Mouse (Mus musculus) liver, adult 2 months (tissue): Measurements from ENCODE around the gene Lima1. TPM values are rescaled to one million over a fixed set of nuclear protein-coding genes. Genes with fewer than 3 reads are reported as not detected.

ENCODE experiments used
- DNase-seq: peaks from one replicate; pipeline ENCODE4 v3.0.0-alpha.2; 2011; ENCODE audit warnings: low read depth, low spot score; ENCODE audit errors: extremely low read depth
- H3K27ac ChIP-seq: fragments of 200-500 bp; replicated peaks from 2 replicates; pipeline ENCODE4 v1.5.1; 2012; ENCODE audit warnings: low read depth, mild to moderate bottlenecking, control low read depth, inconsistent platforms, low read length; ENCODE audit not compliant: insufficient read depth
- H3K27me3 ChIP-seq: fragments of 200-500 bp; 2 replicates; pipeline ENCODE4 v1.6.1; 2012; ENCODE audit warnings: mild to moderate bottlenecking, moderate library complexity, low read length, inconsistent platforms; ENCODE audit not compliant: control insufficient read depth, insufficient read depth
- H3K36me3 ChIP-seq: fragments of 200-500 bp; 2 replicates; pipeline ENCODE4 v1.6.1; 2012; ENCODE audit warnings: low read length, inconsistent platforms; ENCODE audit not compliant: control insufficient read depth, insufficient read depth
- H3K4me1 ChIP-seq: fragments of 200-500 bp; 2 replicates; pipeline ENCODE4 v1.6.1; 2011; ENCODE audit warnings: low read length; ENCODE audit not compliant: control insufficient read depth, insufficient read depth
- H3K4me3 ChIP-seq: fragments of 200-500 bp; 2 replicates; pipeline ENCODE4 v1.5.1; 2011; ENCODE audit warnings: low read depth, mild to moderate bottlenecking, control low read depth, low read length, moderate library complexity; ENCODE audit not compliant: insufficient read depth
- H3K79me2 ChIP-seq: fragments of 200-500 bp; 2 replicates; pipeline ENCODE4 v1.6.1; 2012; ENCODE audit warnings: inconsistent platforms, mild to moderate bottlenecking, low read length, moderate library complexity; ENCODE audit not compliant: control insufficient read depth, insufficient read depth
- H3K9ac ChIP-seq: fragments of 200-500 bp; 2 replicates; pipeline ENCODE4 v1.6.1; 2012; ENCODE audit warnings: low read depth, mild to moderate bottlenecking, control low read depth, inconsistent platforms, low read length
- CTCF ChIP-seq: fragments of 200-500 bp; IDR thresholded peaks from 2 replicates; pipeline ENCODE4 v1.5.1; 2011; ENCODE audit warnings: low read depth, low read length, control low read depth
- POLR2A ChIP-seq: fragments of 200-500 bp; IDR thresholded peaks from 2 replicates; pipeline ENCODE4 v1.6.1; 2011; ENCODE audit warnings: low read length, control low read depth; ENCODE audit not compliant: insufficient read depth; ENCODE audit errors: extremely low read depth
- WGBS: fragments of 180-500 bp; shearing (Covaris S2); methylation state at CpG from one replicate; pipeline ENCODE4 v1.1.7; 2018; 5-methylcytosine and 5-hydroxymethylcytosine counted together
- polyA plus RNA-seq: library from polyadenylated mRNA; depleted of rRNA; stranded (reverse); fragments of >200 nt; gene quantifications from 2 replicates; pipeline ENCODE4 v1.2.3, GENCODE M21; 2012
- total RNA-seq: library from RNA; depleted of rRNA; stranded (reverse); fragments of >200 nt; gene quantifications from 2 replicates; pipeline ENCODE4 v1.2.3, GENCODE M21; 2014

The Lima1 gene
- total and polyA plus RNA-seq, 2 experiments = 11.2 to 28.9 TPM

DNA sequence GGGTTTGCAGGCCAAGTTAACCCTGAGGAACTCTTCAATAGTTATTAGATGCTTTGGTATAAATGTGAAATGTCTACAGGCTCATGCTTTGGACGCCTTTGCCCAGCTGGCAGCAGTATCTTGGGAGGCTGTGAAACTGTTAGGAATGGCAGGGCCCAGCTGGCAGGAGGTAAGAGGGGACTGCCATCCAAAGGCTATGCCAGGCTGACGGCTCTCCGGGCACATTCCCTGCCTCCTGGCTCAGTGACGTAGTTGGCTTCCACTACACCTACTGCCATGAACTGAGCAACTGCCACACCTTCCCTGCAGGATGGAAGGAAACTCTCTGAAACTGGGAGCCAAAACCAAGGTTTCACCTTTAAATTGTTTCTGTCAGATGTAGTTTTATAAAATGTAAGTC is 135.0 kb downstream of the Lima1 start:
- H3K27ac ChIP-seq = no peak overlapping the region
- H3K79me2 ChIP-seq = no peaks in the 10 kb centered on the region
- H3K4me1 ChIP-seq = no peaks in the 10 kb centered on the region
- no peak for TF ChIP-seq POLR2A
- no peak for TF ChIP-seq CTCF
- H3K4me3 ChIP-seq = no peak overlapping the region
- 86% methylated on average over 4 of the region's 4 CpGs for WGBS
- H3K36me3 ChIP-seq = no peaks in the 10 kb centered on the region
- no peak for DNase-seq
- H3K27me3 ChIP-seq = no peaks in the 10 kb centered on the region
- H3K9ac ChIP-seq = no peak overlapping the region

GRCm38 (mm10) chr15:99736675-99737074 is 138.6 kb downstream of the Lima1 start:
- Histone ChIP-seq H3K4me1 (no peaks in the 10 kb centered on the region), H3K27me3 (no peaks in the 10 kb centered on the region), H3K27ac (no peak overlapping the region), H3K79me2 (no peaks in the 10 kb centered on the region), H3K9ac (no peak overlapping the region), H3K36me3 (no peaks in the 10 kb centered on the region), H3K4me3 (no peak overlapping the region)
- DNase-seq = no peak
- TF ChIP-seq CTCF (no peak), POLR2A (no peak)
- 88% methylated on average over 11 of the region's 11 CpGs for WGBS

GRCm38 (mm10) chr15:99735631-99736030 is 139.6 kb downstream of the Lima1 start:
- WGBS = 98% methylated on average over 2 of the region's 2 CpGs
- Histone ChIP-seq H3K9ac (no peak overlapping the region), H3K4me1 (no peaks in the 10 kb centered on the region), H3K27ac (no peak overlapping the region), H3K79me2 (no peaks in the 10 kb centered on the region), H3K27me3 (no peaks in the 10 kb centered on the region), H3K4me3 (no peak overlapping the region), H3K36me3 (no peaks in the 10 kb centered on the region)
- no peak for DNase-seq
- TF ChIP-seq CTCF (no peak), POLR2A (no peak)

- Histone ChIP-seq H3K27ac (no peak overlapping the region), H3K4me3 (no peak overlapping the region), H3K36me3 (peaks cover 3% of the 10 kb centered on the region; the same call in 1 of the 2 replicates), H3K4me1 (no peaks in the 10 kb centered on the region), H3K79me2 (no peaks in the 10 kb centered on the region), H3K9ac (no peak overlapping the region), H3K27me3 (no peaks in the 10 kb centered on the region)
- 87% methylated on average over 5 of the region's 5 CpGs for WGBS
- TF ChIP-seq POLR2A = no peak
- no peak for TF ChIP-seq CTCF
- DNase-seq = no peak
Observed at GRCm38 (mm10) chr15:99733186-99733585, 142.1 kb downstream of the Lima1 start.

DNA sequence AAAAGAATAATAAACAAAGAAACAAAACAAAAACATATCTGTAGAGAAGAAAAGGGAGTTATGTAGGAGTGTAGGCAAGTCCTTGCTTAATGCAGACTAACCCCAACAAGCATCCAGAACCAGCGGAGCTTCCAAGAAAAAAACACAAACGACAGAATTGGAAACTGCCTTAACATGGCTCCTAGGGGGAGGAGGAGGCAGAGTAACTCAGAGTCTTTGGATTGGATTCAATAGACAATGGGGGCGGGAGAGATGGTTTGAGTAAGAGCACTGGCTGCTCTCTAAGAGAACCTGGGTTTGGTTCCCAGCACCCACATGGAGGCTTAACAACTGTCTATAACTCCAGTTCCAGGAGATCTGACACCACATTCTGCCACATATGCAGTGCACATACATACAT is 143.6 kb downstream of the Lima1 start:
- H3K27ac ChIP-seq = no peak overlapping the region
- H3K79me2 ChIP-seq = peaks cover 2% of the 10 kb centered on the region; the same call in 1 of the 2 replicates
- 92% methylated on average over 3 of the region's 3 CpGs for WGBS
- peaks cover 5% of the 10 kb centered on the region; the same call in 1 of the 2 replicates for H3K36me3 ChIP-seq
- no peak overlapping the region for H3K4me3 ChIP-seq
- H3K9ac ChIP-seq = no peak overlapping the region
- TF ChIP-seq POLR2A (no peak), CTCF (no peak)
- peaks cover under 1% of the 10 kb centered on the region; the same call in 1 of the 2 replicates for H3K4me1 ChIP-seq
- H3K27me3 ChIP-seq = no peaks in the 10 kb centered on the region
- no peak for DNase-seq

GRCm38 (mm10) chr15:99731167-99731566 is 144.1 kb downstream of the Lima1 start:
- Histone ChIP-seq H3K4me3 (no peak overlapping the region), H3K36me3 (peaks cover 5% of the 10 kb centered on the region; the same call in 1 of the 2 replicates), H3K27ac (no peak overlapping the region), H3K4me1 (peaks cover 3% of the 10 kb centered on the region; the same call in 1 of the 2 replicates), H3K9ac (no peak overlapping the region), H3K27me3 (no peaks in the 10 kb centered on the region), H3K79me2 (peaks cover 2% of the 10 kb centered on the region; the same call in 1 of the 2 replicates)
- WGBS = 100% methylated on average over 2 of the region's 2 CpGs
- DNase-seq = no peak
- no peak for TF ChIP-seq CTCF
- no peak for TF ChIP-seq POLR2A
